Mouse (Mus musculus) CD8-positive naive resting alpha-beta T cell, adult 2 months (primary cell): ENCODE results near the gene Olfr1555-ps1.
"Not testable (repeated sequence)": the region's sequence is repeated elsewhere in the genome, so short reads cannot be mapped to it uniquely, and the experiment has no call there.

Source experiments
- DNase-seq, 2 experiments: peaks; one replicate each; pipeline ENCODE4 v3.0.0; 2022; ENCODE audit warnings: low read depth in 2 of 2, low spot score in 2 of 2

Gene Olfr1555-ps1

DNA sequence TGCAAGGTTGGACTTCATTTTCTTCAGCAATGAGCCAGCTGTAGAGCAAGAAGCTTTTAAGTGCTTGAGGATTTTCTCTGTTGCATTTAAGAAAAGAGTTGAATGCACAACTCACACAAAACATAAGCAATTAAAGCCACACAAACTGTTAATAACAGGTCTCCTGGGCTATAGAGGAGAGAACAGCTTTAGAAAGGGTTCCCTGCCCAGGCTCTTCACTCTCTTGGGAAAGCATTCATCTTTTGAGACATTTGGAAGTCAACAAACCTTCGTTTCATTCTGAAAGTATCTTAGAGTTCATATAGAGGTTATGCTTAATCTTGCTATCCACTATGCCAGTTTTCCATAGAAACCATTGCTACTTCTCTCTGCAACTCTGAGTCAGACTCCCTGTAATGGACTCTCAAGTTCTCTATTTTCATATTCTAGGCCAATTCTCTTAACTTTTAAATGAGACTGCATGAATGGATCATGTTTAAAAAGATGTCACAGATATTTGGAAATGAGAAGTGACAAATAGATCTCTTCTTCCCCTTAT is at the start of gene Olfr1555-ps1:
Olfr1555-ps1 (minus strand) TSS at position 51 of the 538 bp plus-strand sequence.
- not testable (repeated sequence) for DNase-seq

- DNase-seq: no peak
These were observed 30.4 kb upstream of the Olfr1555-ps1 start, which contains the start of gene Olfr1431 for GRCm38 (mm10) chr19:12200334-12200733. Olfr1431 (plus strand) TSS chr19:12200634.

DNA sequence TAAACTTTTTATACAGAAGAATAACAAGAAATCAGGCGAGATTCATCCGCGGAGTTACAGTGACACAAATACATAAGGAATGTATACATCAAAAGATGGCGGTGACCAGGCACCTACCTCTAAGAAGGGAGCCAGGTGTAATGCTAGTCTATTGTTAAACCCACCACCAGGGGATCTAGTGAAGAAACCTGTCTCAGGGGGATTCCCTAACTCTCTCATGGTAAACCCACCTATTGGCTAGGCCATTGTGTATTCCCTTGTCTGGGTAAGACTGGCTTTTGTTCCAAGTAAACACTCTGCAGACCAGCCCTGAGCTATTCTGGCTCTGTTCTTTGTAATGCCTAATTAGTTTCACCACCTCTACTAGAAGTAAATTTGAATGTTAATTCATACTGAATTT is 29.2 kb upstream of the Olfr1555-ps1 start:
- not testable (repeated sequence) for DNase-seq

GRCm38 (mm10) chr19:12175431-12175830 is 5.5 kb upstream of the Olfr1555-ps1 start:
- not testable (repeated sequence) for DNase-seq

DNA sequence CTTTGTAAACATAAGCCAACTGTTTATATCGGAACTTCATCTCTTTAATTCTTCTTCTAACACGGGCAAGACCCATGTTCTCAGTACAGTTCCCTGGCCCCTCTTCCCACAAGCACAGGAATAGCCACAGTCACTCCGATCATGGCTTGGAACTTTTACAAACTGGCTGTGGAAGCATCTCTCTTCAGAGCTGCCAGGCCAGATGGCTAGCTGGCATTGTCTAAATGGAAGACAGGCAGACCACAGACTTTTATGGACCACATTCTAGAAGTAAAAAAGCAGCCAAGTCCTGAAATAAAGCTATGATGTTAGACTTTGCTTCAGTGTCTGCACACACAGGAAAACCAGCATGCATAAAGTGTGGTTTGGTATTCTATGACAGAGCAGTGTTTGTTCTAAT is 24.5 kb downstream of the Olfr1555-ps1 start:
- no peak for DNase-seq

DNA sequence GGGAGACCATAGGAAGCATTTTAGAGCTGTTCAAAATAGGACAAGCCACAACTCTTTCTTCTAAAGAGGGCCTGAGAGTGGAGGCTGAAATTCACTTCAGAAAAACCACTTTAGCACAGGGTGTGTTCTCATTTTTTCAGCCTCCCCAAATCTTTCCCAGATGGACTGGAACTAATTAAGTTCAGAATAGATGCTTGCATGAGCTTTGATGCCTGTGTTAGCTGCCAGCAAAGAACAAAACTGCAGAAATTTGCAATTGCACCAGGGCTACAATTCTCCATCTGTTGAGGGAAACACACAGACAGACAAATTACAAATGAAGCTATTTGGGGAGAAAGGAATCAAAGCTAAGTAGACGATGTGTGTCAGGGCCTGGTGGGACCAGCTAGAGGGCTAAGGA is 26.6 kb downstream of the Olfr1555-ps1 start:
- DNase-seq: no peak

GRCm38 (mm10) chr19:12134289-12134688 is 35.6 kb downstream of the Olfr1555-ps1 start:
- no peak for DNase-seq

DNA sequence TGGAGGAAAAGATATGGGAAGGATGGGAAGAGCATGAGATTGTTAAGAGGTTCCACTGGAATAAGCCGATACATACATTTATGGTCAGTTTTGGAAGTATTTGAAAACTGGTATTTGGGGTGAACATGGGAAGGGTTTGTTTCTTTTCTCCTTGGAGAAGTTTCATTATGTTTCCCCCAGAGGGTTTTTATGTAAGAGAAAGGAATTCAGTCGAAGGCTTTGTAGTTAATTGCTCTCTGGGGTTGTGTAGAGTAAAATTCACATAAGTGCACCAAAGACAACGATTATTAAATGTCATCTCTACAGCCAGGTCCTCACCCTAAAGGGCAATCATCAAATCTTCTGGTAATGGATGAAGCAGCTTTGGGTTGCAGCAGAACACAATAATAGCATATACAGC is 46.8 kb downstream of the Olfr1555-ps1 start, which contains the start of gene Olfr76:
Olfr76 (minus strand) TSS at position 101 of the 400 bp plus-strand sequence.
- DNase-seq: no peak

GRCm38 (mm10) chr19:12116464-12116863 is 53.4 kb downstream of the Olfr1555-ps1 start:
- no peak for DNase-seq

DNA sequence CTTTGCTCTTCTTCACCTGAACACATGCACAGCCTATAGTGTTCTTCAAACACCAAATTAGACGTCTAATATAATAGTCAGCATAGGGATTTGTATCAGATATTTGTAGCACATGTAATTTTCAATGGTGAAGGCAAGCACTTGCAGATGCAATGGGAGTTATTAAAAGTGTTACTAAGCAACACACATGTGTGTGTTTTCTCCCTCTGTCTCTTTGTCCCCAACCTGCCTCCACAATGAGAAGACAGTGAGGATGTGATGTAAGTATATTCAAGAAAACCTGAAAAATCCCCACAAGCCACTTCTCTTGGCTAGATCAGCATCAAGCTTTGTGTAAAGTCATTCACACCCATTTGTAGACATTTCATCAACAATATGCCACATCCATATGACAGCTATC is 54.1 kb downstream of the Olfr1555-ps1 start, which contains the start of gene Olfr1428:
Olfr1428 (minus strand) TSS at position 101 of the 400 bp plus-strand sequence.
- no peak for DNase-seq
